Mouse (Mus musculus) cerebellum, adult 8-10 months (tissue): ENCODE data around the gene Irx6.

Experiments used
- DNase-seq: peaks from one replicate; pipeline ENCODE4 v3.0.0; 2022

Irx6 gene

DNA sequence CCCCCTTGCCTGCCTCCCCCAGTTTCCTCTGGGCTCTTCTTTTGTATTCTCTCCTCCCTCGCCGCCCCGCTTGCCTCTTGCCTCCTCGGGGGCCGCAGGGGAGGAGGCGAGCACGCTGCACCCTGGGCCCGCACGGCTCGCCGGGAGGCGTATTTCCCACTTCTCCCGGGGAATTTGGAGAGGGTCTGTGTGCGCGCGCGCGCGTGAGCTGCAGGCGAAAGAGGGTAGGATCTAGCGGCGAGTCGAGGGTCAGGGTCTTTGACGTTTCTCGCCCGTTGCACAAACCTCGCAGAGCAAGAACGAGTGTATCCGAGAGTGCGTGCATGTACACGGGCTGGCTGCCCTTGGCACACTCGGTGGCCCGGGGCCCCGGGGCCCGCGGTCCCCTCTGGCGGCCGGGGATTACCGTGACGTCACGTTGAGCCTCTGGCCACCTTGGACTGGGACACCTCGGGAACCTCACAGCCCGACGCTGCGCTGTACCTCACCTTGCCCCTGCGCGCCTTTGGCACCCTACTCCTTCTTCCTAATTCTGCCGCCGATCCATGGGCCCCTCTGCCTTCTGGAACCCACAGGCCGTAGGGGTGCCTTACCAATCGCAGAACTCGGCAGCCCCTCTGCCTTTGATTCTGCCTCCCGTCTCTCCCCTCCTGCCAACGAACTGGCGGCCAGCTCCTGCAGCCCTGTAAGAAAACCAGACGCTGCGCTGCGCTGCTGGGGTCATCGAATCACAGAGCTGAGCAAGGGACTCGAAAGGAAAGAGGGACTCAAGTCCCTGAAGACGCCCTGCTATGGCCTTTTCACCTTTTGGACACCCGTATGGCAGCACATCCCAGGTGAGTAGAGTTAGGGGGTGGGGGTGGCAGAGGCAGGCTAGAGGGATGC lies at the start of gene Irx6:
Gene Irx6, plus strand, starts transcription at position 45 of the 885 bp plus-strand sequence.
- no peak for DNase-seq

- no peak for DNase-seq
These were observed 45.1 kb upstream of the Irx6 start for GRCm38 (mm10) chr8:92628711-92629650.

DNA sequence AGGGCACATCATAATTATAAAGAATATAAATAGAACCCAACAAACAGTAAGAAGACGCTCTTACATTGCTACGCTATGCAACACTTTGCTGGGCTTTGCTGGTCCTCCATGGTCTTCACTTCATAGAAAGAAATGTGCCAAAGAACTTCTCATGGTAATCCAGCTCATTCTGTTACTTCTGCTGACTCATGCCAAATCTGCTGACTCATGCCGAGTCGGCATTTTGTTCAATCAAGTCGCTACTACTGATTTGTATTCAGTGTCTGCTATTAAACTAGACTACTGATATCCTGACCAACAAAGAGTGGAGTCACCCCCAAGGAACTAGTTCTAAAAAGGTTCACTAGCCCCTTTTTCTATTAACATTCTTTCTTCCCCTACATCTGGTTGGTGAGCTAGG lies 40.9 kb upstream of the Irx6 start:
- DNase-seq, result no peak

DNA sequence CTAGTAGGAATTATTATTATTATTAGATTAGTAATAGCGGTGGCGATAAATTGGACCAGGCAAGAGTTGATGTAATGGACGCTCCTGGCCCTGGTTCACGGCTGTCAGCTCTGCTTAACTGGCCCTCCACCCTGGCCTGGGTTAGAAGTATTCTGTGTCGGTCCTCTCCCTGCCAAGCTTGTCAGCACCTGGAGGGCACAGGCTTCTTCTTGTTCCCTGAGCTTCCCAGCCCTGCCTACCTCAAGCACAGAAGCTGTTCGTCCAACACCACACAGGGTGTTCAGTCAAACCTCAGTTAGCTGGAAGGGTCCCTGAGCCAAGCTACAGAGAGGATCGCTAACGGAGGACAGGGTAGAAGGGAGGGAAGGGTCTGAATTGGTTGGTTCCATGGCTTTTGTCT lies 33.3 kb upstream of the Irx6 start:
- no peak for DNase-seq

GRCm38 (mm10) chr8:92646637-92647036 lies 27.5 kb upstream of the Irx6 start:
- DNase-seq, result no peak

GRCm38 (mm10) chr8:92664207-92664606 lies 9.9 kb upstream of the Irx6 start:
- no peak for DNase-seq

- no peak for DNase-seq
These were observed 3.9 kb upstream of the Irx6 start for GRCm38 (mm10) chr8:92670236-92670635.

- DNase-seq, result no peak
These were observed 3.4 kb upstream of the Irx6 start for GRCm38 (mm10) chr8:92670656-92671195.

DNA sequence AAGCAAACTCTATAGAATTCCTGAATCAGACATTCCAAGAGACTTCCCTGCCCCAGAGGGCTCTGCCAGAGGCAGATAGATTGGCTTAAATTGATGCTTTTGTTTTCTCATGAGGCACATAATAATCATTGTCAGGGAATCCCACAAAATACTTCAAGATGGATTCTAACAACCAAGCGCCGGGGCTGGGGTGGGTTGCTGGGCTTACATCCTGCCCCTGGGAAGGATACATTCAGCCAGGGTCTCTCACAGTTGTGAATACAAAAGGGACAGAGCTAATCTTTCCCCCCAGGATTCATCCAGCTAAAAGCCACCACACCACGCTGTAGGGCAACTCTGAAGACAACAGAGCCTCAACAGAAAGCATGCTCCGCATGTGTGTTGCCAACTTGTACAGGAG lies 2.2 kb upstream of the Irx6 start:
- no peak for DNase-seq

GRCm38 (mm10) chr8:92673101-92673500 lies 987 bp upstream of the Irx6 start:
- no peak for DNase-seq

DNA sequence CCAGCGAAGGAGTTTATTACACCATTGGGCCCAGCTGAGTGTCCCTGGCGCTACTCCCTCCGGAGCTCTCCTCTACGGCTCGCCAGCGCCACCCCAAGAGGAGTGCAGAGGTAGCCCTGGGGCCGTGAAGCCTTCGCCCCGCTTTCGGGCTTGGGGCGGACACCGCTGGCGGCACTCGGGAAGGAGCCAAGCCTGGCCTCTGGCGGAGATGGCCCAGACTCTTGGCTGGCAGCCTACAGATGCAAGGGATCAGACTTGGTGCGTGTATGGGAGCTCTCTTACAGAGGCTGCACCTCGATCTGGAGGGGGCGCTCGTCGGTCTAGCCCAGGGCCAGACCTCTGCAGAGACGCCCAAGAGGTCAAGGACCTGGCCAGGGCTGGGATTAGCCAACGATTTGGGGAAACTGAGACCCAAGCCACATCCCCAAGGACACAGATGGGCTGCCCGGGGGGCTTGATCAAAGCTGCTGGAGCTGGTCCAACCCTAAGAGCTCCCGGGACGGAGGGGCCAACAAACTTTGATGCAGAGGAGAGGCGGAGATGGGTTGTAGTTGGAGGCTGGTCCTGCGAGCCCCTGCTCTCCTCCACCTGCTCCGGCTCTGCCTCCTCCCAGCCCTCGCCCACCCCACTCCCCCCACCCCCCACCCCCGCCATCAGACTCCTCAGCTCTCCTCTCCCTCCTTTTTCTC lies 389 bp upstream of the Irx6 start:
- peak; percentile 6 for DNase-seq

DNA sequence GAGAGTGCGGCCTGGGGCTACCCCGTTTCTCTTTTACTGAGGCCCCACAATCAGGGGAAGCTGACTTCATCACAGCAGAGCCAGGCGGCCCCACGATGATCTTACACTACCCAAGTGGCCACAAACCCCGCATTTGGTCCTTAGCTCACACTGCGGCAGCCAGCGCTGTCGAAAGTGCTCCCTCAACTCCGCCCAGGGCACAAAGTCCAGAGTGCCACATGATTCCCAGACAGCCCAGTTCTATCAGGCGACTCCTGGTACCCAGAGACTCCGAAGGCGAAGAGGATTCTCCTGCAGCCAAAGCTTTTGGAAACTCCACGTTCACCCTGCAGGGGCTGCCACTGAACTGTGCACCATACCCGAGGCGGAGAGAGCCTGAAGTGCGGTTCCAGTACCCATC lies 4.3 kb downstream of the Irx6 start:
- no peak for DNase-seq

DNA sequence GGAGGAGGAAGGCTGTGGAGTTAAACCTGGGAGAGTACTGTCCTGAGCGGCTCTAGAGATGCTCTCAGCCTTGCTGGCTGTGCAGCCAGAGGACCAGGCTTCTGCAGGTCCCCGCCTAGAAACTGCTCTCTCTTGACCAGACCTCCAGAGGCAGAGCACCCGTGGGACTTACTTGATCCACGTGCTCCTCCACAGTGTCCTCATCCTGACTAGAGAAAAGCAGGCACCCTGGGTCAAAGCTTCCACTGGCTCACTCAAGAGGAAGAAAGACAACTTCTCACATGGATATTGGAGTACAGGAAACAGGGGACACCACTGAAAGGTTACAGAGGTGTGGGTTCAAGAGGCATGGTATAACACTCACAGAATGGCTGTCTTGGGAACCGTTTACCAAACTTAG lies 23.3 kb downstream of the Irx6 start:
- DNase-seq, result no peak

- DNase-seq, result no peak
These were observed 24.3 kb downstream of the Irx6 start for GRCm38 (mm10) chr8:92698411-92698810.

- DNase-seq, result no peak
These were observed 25.9 kb downstream of the Irx6 start for GRCm38 (mm10) chr8:92699922-92700540.

GRCm38 (mm10) chr8:92703375-92703774 lies 29.3 kb downstream of the Irx6 start:
- DNase-seq, result no peak

DNA sequence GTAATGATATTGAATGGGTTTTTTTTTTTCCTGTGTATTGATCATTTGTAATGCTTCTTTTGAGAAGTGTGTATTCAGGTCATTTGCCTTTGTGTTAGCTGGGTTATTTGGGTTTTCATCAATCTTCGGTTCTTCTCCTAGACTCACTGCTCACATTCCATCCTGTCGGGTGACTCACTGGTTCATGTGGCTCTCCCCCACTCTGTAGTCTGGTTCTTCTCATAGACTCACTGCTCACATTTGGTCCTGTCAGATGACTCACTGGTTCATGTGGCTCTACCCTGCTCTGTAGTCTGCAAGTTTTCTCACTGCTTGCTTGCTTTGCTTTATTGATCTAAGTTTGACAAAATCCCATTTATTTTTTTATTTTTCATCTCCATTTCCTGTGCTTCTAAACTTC lies 32.2 kb downstream of the Irx6 start:
- DNase-seq, result no peak

GRCm38 (mm10) chr8:92713286-92713685 lies 39.2 kb downstream of the Irx6 start:
- no peak for DNase-seq

- DNase-seq, result no peak
These were observed 43.3 kb downstream of the Irx6 start for GRCm38 (mm10) chr8:92717418-92717817.

GRCm38 (mm10) chr8:92718057-92718456 lies 44.0 kb downstream of the Irx6 start:
- no peak for DNase-seq

DNA sequence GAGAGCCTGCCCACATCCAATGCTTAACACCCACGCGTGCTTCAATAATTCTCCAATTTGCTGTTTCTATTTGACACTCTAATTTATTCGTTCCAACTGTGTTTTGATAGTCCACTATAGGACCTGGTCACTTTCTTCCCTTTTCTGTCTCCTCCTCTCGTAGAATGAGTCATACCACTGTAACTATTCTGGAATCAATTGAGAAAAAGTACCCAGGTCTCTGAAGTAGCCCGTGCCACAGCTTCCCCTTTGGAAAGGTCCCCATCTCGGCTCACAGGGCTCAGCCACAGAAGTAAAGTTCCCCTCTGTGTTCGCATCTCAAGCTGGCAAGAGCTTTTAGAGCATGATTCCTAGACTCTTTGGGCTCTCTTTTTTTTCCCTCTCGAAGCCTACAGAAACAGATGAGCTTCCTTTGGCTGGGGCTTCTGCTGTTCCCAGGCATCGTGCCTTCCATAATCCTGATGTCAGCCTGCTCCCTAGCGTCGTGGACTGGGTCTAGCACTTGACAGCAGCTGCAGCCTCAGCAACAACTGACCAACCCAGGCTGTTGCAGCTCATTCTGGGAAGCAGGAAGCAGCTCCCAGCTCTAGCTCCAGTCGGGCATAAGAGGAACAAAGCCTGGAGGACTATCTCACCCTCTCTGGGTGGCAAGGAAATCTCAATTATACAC lies 47.3 kb downstream of the Irx6 start:
- DNase-seq, result peak; percentile 3

- DNase-seq, result no peak
These were observed 47.8 kb downstream of the Irx6 start for GRCm38 (mm10) chr8:92721936-92722321.
